Mouse (Mus musculus) G1E (cell line): Measurements from ENCODE around the gene Gm364.

ENCODE experiments used
- CTCF ChIP-seq: IDR thresholded peaks from 2 replicates; pipeline ENCODE4 v1.5.1; 2012; ENCODE audit warnings: low read depth, low read length, inconsistent platforms, mixed read lengths
- GATA1 ChIP-seq: IDR thresholded peaks from 2 replicates; pipeline ENCODE4 v1.6.1; 2012; ENCODE audit warnings: borderline replicate concordance, low read length, inconsistent platforms, mixed read lengths

GRCm38 (mm10) chrX:57506247-57506646 lies 97.3 kb downstream of the Gm364 start:
- TF ChIP-seq CTCF (no peak), GATA1 (no peak)
